Mouse (Mus musculus): ENCODE data around the gene Vapa. TPM values are rescaled to one million over a fixed set of nuclear protein-coding genes. Genes with fewer than 3 reads are reported as not detected.
"Not testable (repeated sequence)": the region's sequence is repeated elsewhere in the genome, so short reads cannot be mapped to it uniquely, and the experiment has no call there.

Gene Vapa
- polyA plus RNA-seq, 1 experiment from 2014 or later = 171 TPM

GRCm38 (mm10) chr17:65643579-65643978 lies 30.2 kb upstream of the Vapa start:
- Histone ChIP-seq H3K9me3 (no peaks in the 10 kb centered on the region), H3K4me3 (no peak overlapping the region), H3K36me3 (replicated peaks) (no peaks in the 10 kb centered on the region), H3K27me3 (replicated peaks; ENCODE audit: low read depth, poor library complexity, severe bottlenecking) (no peaks in the 10 kb centered on the region), H3K4me1 (peaks cover 27% of the 10 kb centered on the region), H3K27ac (replicated peaks) (no peak overlapping the region; the same call in 1 of the 2 replicates)
- DNase-seq (ENCODE audit: low spot score) = peak; percentile 10
- 83% methylated on average over 5 of the region's 5 CpGs for WGBS

- WGBS = 33% methylated on average over 10 of the region's 10 CpGs
- H3K4me3 ChIP-seq = no peak overlapping the region
- H3K27ac ChIP-seq (replicated peaks) = no peak overlapping the region; the same call in 1 of the 2 replicates
Observed at GRCm38 (mm10) chr17:65643051-65643521, 29.7 kb upstream of the Vapa start.

GRCm38 (mm10) chr17:65642578-65642991 lies 29.2 kb upstream of the Vapa start:
- no peak overlapping the region for H3K4me3 ChIP-seq
- 30% methylated on average over 5 of the region's 5 CpGs for WGBS
- H3K27me3 ChIP-seq (replicated peaks; ENCODE audit: low read depth, poor library complexity, severe bottlenecking) = no peaks in the 10 kb centered on the region
- H3K27ac ChIP-seq (replicated peaks) = peak overlapping the region; percentile 40; the same call in 1 of the 2 replicates
- H3K36me3 ChIP-seq (replicated peaks) = no peaks in the 10 kb centered on the region
- peaks cover 21% of the 10 kb centered on the region for H3K4me1 ChIP-seq
- no peaks in the 10 kb centered on the region for H3K9me3 ChIP-seq
- peak; percentile 46 for DNase-seq (ENCODE audit: low spot score)

More at GRCm38 (mm10) chr17:65643051-65643521, 29.7 kb upstream of the Vapa start:
- no peak for DNase-seq (ENCODE audit: low spot score)
- Histone ChIP-seq H3K27me3 (replicated peaks; ENCODE audit: low read depth, poor library complexity, severe bottlenecking) (no peaks in the 10 kb centered on the region), H3K9me3 (no peaks in the 10 kb centered on the region), H3K36me3 (replicated peaks) (no peaks in the 10 kb centered on the region), H3K4me1 (peaks cover 26% of the 10 kb centered on the region)

- Histone ChIP-seq H3K27ac (replicated peaks) (peak within 1 kb of the TSS; percentile 40), H3K4me1 (peaks cover 21% of the 10 kb centered on the region), H3K36me3 (replicated peaks) (no peaks in the 10 kb centered on the region), H3K9me3 (no peaks in the 10 kb centered on the region), H3K27me3 (replicated peaks; ENCODE audit: low read depth, poor library complexity, severe bottlenecking) (no peaks in the 10 kb centered on the region), H3K4me3 (no peak within 1 kb of the TSS)
- WGBS = 86% methylated on average over 11 of the region's 11 CpGs
- DNase-seq (ENCODE audit: low spot score) = no peak
Observed at GRCm38 (mm10) chr17:65641734-65642218, 28.4 kb upstream of the Vapa start, which contains the start of gene Txndc2. TSS of gene Txndc2 (minus strand) at chr17:65642168.

- no peaks in the 10 kb centered on the region for H3K9me3 ChIP-seq
- H3K27me3 ChIP-seq (replicated peaks; ENCODE audit: low read depth, poor library complexity, severe bottlenecking) = no peaks in the 10 kb centered on the region
- no peak overlapping the region for H3K27ac ChIP-seq (replicated peaks)
- no peak for DNase-seq (ENCODE audit: low spot score)
- no peak overlapping the region for H3K4me3 ChIP-seq
- 90% methylated on average over 1 of the region's 1 CpGs for WGBS
- H3K36me3 ChIP-seq (replicated peaks) = no peaks in the 10 kb centered on the region
- peaks cover 21% of the 10 kb centered on the region for H3K4me1 ChIP-seq
Observed at GRCm38 (mm10) chr17:65639144-65639543, 25.8 kb upstream of the Vapa start.

- Histone ChIP-seq H3K4me3 (no peak overlapping the region), H3K36me3 (replicated peaks) (no peaks in the 10 kb centered on the region), H3K27ac (replicated peaks) (no peak overlapping the region), H3K27me3 (replicated peaks; ENCODE audit: low read depth, poor library complexity, severe bottlenecking) (no peaks in the 10 kb centered on the region), H3K4me1 (no peaks in the 10 kb centered on the region), H3K9me3 (no peaks in the 10 kb centered on the region)
- WGBS = 88% methylated on average over 14 of the region's 14 CpGs
- DNase-seq (ENCODE audit: low spot score) = no peak
Observed at GRCm38 (mm10) chr17:65635715-65636360, 22.5 kb upstream of the Vapa start.

GRCm38 (mm10) chr17:65629943-65630342 lies 16.6 kb upstream of the Vapa start:
- no peaks in the 10 kb centered on the region for H3K27me3 ChIP-seq (replicated peaks; ENCODE audit: low read depth, poor library complexity, severe bottlenecking)
- WGBS = 83% methylated on average over 6 of the region's 6 CpGs
- H3K4me3 ChIP-seq = no peak overlapping the region
- no peaks in the 10 kb centered on the region for H3K9me3 ChIP-seq
- H3K36me3 ChIP-seq (replicated peaks) = no peaks in the 10 kb centered on the region
- no peak overlapping the region for H3K27ac ChIP-seq (replicated peaks)
- no peaks in the 10 kb centered on the region for H3K4me1 ChIP-seq
- DNase-seq (ENCODE audit: low spot score) = no peak

GRCm38 (mm10) chr17:65628823-65629532 lies 15.6 kb upstream of the Vapa start:
- not testable (repeated sequence) for H3K4me3 ChIP-seq; H3K4me1 ChIP-seq; H3K9me3 ChIP-seq; H3K27ac ChIP-seq (replicated peaks); DNase-seq (ENCODE audit: low spot score); H3K27me3 ChIP-seq (replicated peaks; ENCODE audit: low read depth, poor library complexity, severe bottlenecking); H3K36me3 ChIP-seq (replicated peaks)
- WGBS = 88% methylated on average over 13 of the region's 13 CpGs

- H3K27me3 ChIP-seq (replicated peaks; ENCODE audit: low read depth, poor library complexity, severe bottlenecking) = no peaks in the 10 kb centered on the region
- DNase-seq (ENCODE audit: low spot score) = no peak
- H3K4me3 ChIP-seq = no peak overlapping the region
- H3K4me1 ChIP-seq = no peaks in the 10 kb centered on the region
- H3K36me3 ChIP-seq (replicated peaks) = no peaks in the 10 kb centered on the region
- H3K9me3 ChIP-seq = 0 out of 2 replicates have a peak, but pooled peaks cover 5% of the 10 kb centered on the region
- 91% methylated on average over 6 of the region's 6 CpGs for WGBS
- H3K27ac ChIP-seq (replicated peaks) = no peak overlapping the region
Observed at GRCm38 (mm10) chr17:65626301-65626700, 12.9 kb upstream of the Vapa start.

- Histone ChIP-seq H3K27ac (replicated peaks) (no peak overlapping the region), H3K9me3 (0 out of 2 replicates have a peak, but pooled peaks cover 5% of the 10 kb centered on the region), H3K27me3 (replicated peaks; ENCODE audit: low read depth, poor library complexity, severe bottlenecking) (no peaks in the 10 kb centered on the region), H3K4me1 (no peaks in the 10 kb centered on the region), H3K36me3 (replicated peaks) (no peaks in the 10 kb centered on the region), H3K4me3 (no peak overlapping the region)
- WGBS = 88% methylated on average over 6 of the region's 6 CpGs
- no peak for DNase-seq (ENCODE audit: low spot score)
Observed at GRCm38 (mm10) chr17:65625563-65625962, 12.2 kb upstream of the Vapa start.

- Histone ChIP-seq H3K36me3 (replicated peaks) (no peaks in the 10 kb centered on the region), H3K4me3 (no peak overlapping the region), H3K4me1 (no peaks in the 10 kb centered on the region), H3K27ac (replicated peaks) (no peak overlapping the region), H3K27me3 (replicated peaks; ENCODE audit: low read depth, poor library complexity, severe bottlenecking) (no peaks in the 10 kb centered on the region), H3K9me3 (0 out of 2 replicates have a peak, but pooled peaks cover 5% of the 10 kb centered on the region)
- DNase-seq (ENCODE audit: low spot score) = no peak
Observed at GRCm38 (mm10) chr17:65623130-65623529, 9.8 kb upstream of the Vapa start.

GRCm38 (mm10) chr17:65618431-65618830 lies 5.1 kb upstream of the Vapa start:
- Histone ChIP-seq H3K27me3 (replicated peaks; ENCODE audit: low read depth, poor library complexity, severe bottlenecking) (no peaks in the 10 kb centered on the region), H3K4me3 (no peak overlapping the region), H3K4me1 (peaks cover 7% of the 10 kb centered on the region), H3K36me3 (replicated peaks) (no peaks in the 10 kb centered on the region), H3K27ac (replicated peaks) (no peak overlapping the region), H3K9me3 (no peaks in the 10 kb centered on the region)
- 95% methylated on average over 2 of the region's 2 CpGs for WGBS
- no peak for DNase-seq (ENCODE audit: low spot score)

- H3K27ac ChIP-seq (replicated peaks) = no peak overlapping the region
- no peaks in the 10 kb centered on the region for H3K36me3 ChIP-seq (replicated peaks)
- H3K9me3 ChIP-seq = no peaks in the 10 kb centered on the region
- peaks cover 20% of the 10 kb centered on the region for H3K4me1 ChIP-seq
- no peak overlapping the region for H3K4me3 ChIP-seq
- WGBS = 50% methylated on average over 3 of the region's 3 CpGs
- H3K27me3 ChIP-seq (replicated peaks; ENCODE audit: low read depth, poor library complexity, severe bottlenecking) = no peaks in the 10 kb centered on the region
- no peak for DNase-seq (ENCODE audit: low spot score)
Observed at GRCm38 (mm10) chr17:65615678-65616077, 2.3 kb upstream of the Vapa start.

All from embryonic facial prominence, embryonic 10.5 days (tissue).